Mouse (Mus musculus) testis, adult 2 months (tissue): ENCODE results near the gene Dock2. TPM values are rescaled to one million over a fixed set of nuclear protein-coding genes. Genes with fewer than 3 reads are reported as not detected.

Experiments
- H3K27ac ChIP-seq: fragments of 200-500 bp; 2 replicates; pipeline ENCODE4 v1.5.1; 2012; ENCODE audit warnings: low read depth, low read length; ENCODE audit not compliant: control insufficient read depth, insufficient read depth
- H3K27me3 ChIP-seq: fragments of 200-500 bp; 2 replicates; pipeline ENCODE4 v1.6.1; 2012; ENCODE audit warnings: mild to moderate bottlenecking, low read length, moderate library complexity; ENCODE audit not compliant: control insufficient read depth, insufficient read depth
- H3K36me3 ChIP-seq: fragments of 200-500 bp; 2 replicates; pipeline ENCODE4 v1.6.1; 2012; ENCODE audit warnings: mild to moderate bottlenecking, low read length; ENCODE audit not compliant: control insufficient read depth, insufficient read depth
- H3K4me1 ChIP-seq: fragments of 200-500 bp; 2 replicates; pipeline ENCODE4 v1.6.1; 2012; ENCODE audit warnings: low read length; ENCODE audit not compliant: control insufficient read depth, insufficient read depth
- H3K4me3 ChIP-seq: fragments of 200-500 bp; 2 replicates; pipeline ENCODE4 v1.5.1; 2012; ENCODE audit warnings: low read depth, mild to moderate bottlenecking, low read length, moderate library complexity, mixed read lengths; ENCODE audit not compliant: control insufficient read depth
- CTCF ChIP-seq: fragments of 200-500 bp; IDR thresholded peaks from 2 replicates; pipeline ENCODE4 v1.5.1; 2012; ENCODE audit warnings: low read depth, mild to moderate bottlenecking, inconsistent platforms, low read length, moderate library complexity; ENCODE audit not compliant: control insufficient read depth, insufficient read depth, insufficient replicate concordance
- POLR2A ChIP-seq: fragments of 200-500 bp; IDR thresholded peaks from 2 replicates; pipeline ENCODE4 v1.6.1; 2012; ENCODE audit warnings: low read depth, mild to moderate bottlenecking, inconsistent platforms, low read length, moderate library complexity; ENCODE audit not compliant: control insufficient read depth
- polyA plus RNA-seq: library from polyadenylated mRNA; depleted of rRNA; stranded (reverse); fragments of >200 nt; gene quantifications from 2 replicates; pipeline ENCODE4 v1.2.3, GENCODE M21; 2012

Dock2 gene
- polyA plus RNA-seq, 1 experiment, result 1.7 TPM

- no peak overlapping the region for H3K27ac ChIP-seq
- TF ChIP-seq POLR2A (no peak), CTCF (no peak)
- no peaks in the 10 kb centered on the region for H3K27me3 ChIP-seq
- peaks cover 3% of the 10 kb centered on the region for H3K4me1 ChIP-seq
- H3K4me3 ChIP-seq, result no peak overlapping the region
- H3K36me3 ChIP-seq, result no peaks in the 10 kb centered on the region
These were observed 12.4 kb upstream of the Dock2 start for GRCm38 (mm10) chr11:34796097-34796496.

- Histone ChIP-seq H3K27ac (no peak overlapping the region), H3K4me1 (peaks cover 3% of the 10 kb centered on the region), H3K4me3 (no peak overlapping the region), H3K36me3 (no peaks in the 10 kb centered on the region), H3K27me3 (no peaks in the 10 kb centered on the region)
- no peak for TF ChIP-seq POLR2A
- no peak for TF ChIP-seq CTCF
These were observed 8.2 kb upstream of the Dock2 start for GRCm38 (mm10) chr11:34791872-34792271.

DNA sequence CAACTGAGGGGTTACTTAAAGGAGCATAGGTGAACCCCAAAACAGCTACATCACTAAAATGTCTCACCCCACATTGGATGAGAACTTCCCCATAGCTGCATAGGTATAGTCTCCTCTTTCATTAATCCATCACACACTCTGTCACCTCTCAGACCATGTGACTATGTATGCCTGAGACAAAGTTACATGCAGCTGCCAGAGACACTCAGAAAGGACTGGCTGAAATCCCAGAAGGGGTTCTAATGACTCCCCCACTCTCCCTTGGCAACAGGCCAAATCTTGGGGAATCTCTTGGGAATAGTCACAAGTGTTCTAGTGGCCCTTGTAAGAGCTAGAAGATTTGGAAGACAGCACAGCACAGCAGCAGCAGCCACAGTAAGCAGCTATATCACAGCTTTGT is 1.2 kb upstream of the Dock2 start:
- TF ChIP-seq CTCF (no peak), POLR2A (no peak)

GRCm38 (mm10) chr11:34782516-34783430 is 919 bp downstream of the Dock2 start:
- TF ChIP-seq CTCF (no peak), POLR2A (0 out of 2 replicates have a peak, but pooled peaks have one; percentile 15)
- peak overlapping the region; percentile 59 for H3K4me3 ChIP-seq

More for the DNA sequence above, 1.2 kb upstream of the Dock2 start:
- H3K27ac ChIP-seq, result no peak overlapping the region
- H3K27me3 ChIP-seq, result no peaks in the 10 kb centered on the region
- peaks cover 9% of the 10 kb centered on the region for H3K4me1 ChIP-seq
- no peaks in the 10 kb centered on the region for H3K36me3 ChIP-seq
- H3K4me3 ChIP-seq, result no peak overlapping the region

DNA sequence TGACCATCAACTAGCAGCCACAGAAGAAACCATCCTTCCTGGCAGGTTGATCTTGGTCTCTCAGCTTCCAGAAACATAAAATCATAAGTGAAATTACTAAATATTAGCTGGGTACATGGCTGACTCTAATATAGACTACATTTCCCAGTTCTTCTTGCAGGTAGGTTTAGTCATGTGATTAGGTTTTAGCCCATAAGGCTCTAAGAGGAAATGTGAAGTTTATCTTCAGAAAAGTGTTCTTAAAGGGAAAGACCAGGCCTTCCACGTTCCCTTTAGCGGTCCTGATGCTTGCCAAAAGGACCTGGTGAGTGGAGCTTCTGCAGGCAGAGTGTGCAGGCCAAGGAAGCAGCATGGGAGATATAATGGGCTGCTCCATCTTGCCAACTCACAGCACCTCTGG is 2.9 kb downstream of the Dock2 start:
- Histone ChIP-seq H3K27ac (no peak overlapping the region), H3K36me3 (no peaks in the 10 kb centered on the region), H3K27me3 (no peaks in the 10 kb centered on the region), H3K4me3 (no peak overlapping the region), H3K4me1 (peaks cover 9% of the 10 kb centered on the region)
- TF ChIP-seq POLR2A, result no peak

More at GRCm38 (mm10) chr11:34782516-34783430, 919 bp downstream of the Dock2 start:
- Histone ChIP-seq H3K27ac (no peak overlapping the region), H3K27me3 (no peaks in the 10 kb centered on the region), H3K4me1 (peaks cover 9% of the 10 kb centered on the region), H3K36me3 (no peaks in the 10 kb centered on the region)

- no peak overlapping the region for H3K4me3 ChIP-seq
- H3K27ac ChIP-seq, result no peak overlapping the region
- peaks cover 9% of the 10 kb centered on the region for H3K4me1 ChIP-seq
These were observed 3.7 kb downstream of the Dock2 start for GRCm38 (mm10) chr11:34779966-34780365.

DNA sequence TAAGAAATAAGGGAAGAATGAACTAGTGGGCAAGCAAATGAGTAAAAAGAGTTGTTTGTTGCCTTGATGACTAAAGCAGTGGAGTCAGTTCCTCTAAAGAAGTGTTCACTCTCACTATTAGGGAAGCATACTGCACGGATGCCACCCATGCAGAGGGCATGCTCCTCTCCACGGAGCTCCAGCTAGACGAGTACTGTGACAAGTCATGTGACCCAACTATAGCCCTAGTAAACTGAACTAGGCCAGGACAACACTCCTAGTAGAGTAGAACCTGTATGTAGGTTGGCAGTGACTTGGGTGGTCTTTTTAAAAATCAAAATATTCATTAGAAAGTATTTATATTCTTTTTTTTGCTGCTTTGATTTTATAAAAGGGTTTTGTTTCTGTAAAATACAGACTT is 5.3 kb downstream of the Dock2 start:
- Histone ChIP-seq H3K4me1 (peaks cover 2% of the 10 kb centered on the region), H3K36me3 (no peaks in the 10 kb centered on the region), H3K27ac (no peak overlapping the region), H3K27me3 (no peaks in the 10 kb centered on the region), H3K4me3 (no peak overlapping the region)
- no peak for TF ChIP-seq CTCF

More at GRCm38 (mm10) chr11:34779966-34780365, 3.7 kb downstream of the Dock2 start:
- Histone ChIP-seq H3K36me3 (no peaks in the 10 kb centered on the region), H3K27me3 (no peaks in the 10 kb centered on the region)
- TF ChIP-seq POLR2A (no peak), CTCF (no peak)
